Mouse (Mus musculus): Measurements from ENCODE around the gene Slc24a3. TPM values are rescaled to one million over a fixed set of nuclear protein-coding genes. Genes with fewer than 3 reads are reported as not detected.

Slc24a3 gene
- polyA plus RNA-seq, 1 experiment from 2014 or later = 1.8 TPM

DNA sequence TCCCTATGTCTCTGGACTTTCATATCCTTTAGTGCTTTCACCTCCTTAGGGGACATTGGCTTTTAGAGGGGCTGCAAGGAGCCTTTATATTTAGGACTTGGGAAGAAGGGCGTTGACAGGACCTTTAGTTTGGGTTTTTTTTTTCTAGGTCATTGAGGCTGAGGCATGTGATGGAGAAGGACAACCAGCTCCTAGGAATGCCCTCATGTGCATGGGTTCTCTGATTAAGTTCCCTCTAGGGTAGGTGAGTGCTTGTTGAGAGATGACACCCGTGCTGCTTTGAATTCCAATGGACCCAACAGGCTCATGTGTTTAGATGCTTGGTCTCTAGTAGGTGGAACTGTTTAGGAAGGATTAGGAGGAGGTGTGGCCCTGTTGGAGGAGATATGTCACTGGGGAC lies 509.4 kb downstream of the Slc24a3 start:
- Histone ChIP-seq H3K9ac (no peak overlapping the region), H3K9me3 (replicated peaks) (no peaks in the 10 kb centered on the region), H3K4me3 (0 out of 2 replicates have a peak overlapping the region, but pooled peaks have one; percentile 74), H3K4me2 (peak overlapping the region; percentile 86), H3K4me1 (replicated peaks) (peaks cover 20% of the 10 kb centered on the region), H3K27ac (no peak overlapping the region; the same call in 1 of the 2 replicates), H3K27me3 (no peaks in the 10 kb centered on the region), H3K36me3 (no peaks in the 10 kb centered on the region)
- 83% methylated on average over 2 of the region's 2 CpGs for WGBS
- ATAC-seq (replicated peaks; ENCODE audit: insufficient number of reproducible peaks, insufficient read depth, low FRiP score, low read depth) = no peak

GRCm38 (mm10) chr2:145680141-145680540 lies 512.6 kb downstream of the Slc24a3 start:
- H3K4me3 ChIP-seq = no peak overlapping the region
- H3K36me3 ChIP-seq = no peaks in the 10 kb centered on the region
- H3K4me1 ChIP-seq (replicated peaks) = peaks cover 30% of the 10 kb centered on the region
- no peak overlapping the region for H3K9ac ChIP-seq
- no peaks in the 10 kb centered on the region for H3K27me3 ChIP-seq
- WGBS = 80% methylated on average over 2 of the region's 2 CpGs
- no peak for ATAC-seq (replicated peaks; ENCODE audit: insufficient number of reproducible peaks, insufficient read depth, low FRiP score, low read depth)
- H3K9me3 ChIP-seq (replicated peaks) = no peaks in the 10 kb centered on the region
- H3K27ac ChIP-seq = no peak overlapping the region
- no peak overlapping the region for H3K4me2 ChIP-seq

DNA sequence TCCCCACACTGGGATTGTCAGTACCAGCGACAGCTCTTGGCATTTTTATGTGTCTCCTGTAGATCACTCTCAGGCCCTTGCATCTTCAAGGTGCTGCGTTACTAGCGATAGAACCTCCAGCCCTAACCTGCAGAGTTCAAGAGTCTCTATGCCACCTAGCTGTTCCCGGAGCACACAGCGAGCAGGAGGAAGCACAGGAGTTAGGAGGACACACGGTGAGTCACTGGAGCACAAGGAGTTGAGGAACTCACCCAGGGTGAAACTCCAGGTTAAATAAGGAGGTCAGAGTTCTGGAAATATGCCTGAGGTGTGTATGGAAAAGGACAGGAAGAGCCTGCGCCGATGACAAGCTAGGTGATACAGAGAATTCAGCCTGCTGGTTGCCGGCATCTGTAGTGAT lies 513.2 kb downstream of the Slc24a3 start:
- Histone ChIP-seq H3K4me1 (replicated peaks) (peaks cover 30% of the 10 kb centered on the region), H3K4me2 (no peak overlapping the region), H3K27ac (no peak overlapping the region; the same call in 1 of the 2 replicates), H3K9ac (no peak overlapping the region), H3K4me3 (no peak overlapping the region), H3K36me3 (no peaks in the 10 kb centered on the region), H3K27me3 (no peaks in the 10 kb centered on the region), H3K9me3 (replicated peaks) (no peaks in the 10 kb centered on the region)
- no peak for ATAC-seq (replicated peaks; ENCODE audit: insufficient number of reproducible peaks, insufficient read depth, low FRiP score, low read depth)
- WGBS = 68% methylated on average over 9 of the region's 9 CpGs

- Histone ChIP-seq H3K36me3 (no peaks in the 10 kb centered on the region), H3K9me3 (replicated peaks) (no peaks in the 10 kb centered on the region), H3K9ac (no peak overlapping the region), H3K4me3 (no peak overlapping the region), H3K27me3 (no peaks in the 10 kb centered on the region), H3K27ac (no peak overlapping the region), H3K4me2 (no peak overlapping the region), H3K4me1 (replicated peaks) (peaks cover 22% of the 10 kb centered on the region)
- ATAC-seq (replicated peaks; ENCODE audit: insufficient number of reproducible peaks, insufficient read depth, low FRiP score, low read depth) = no peak
- WGBS = 72% methylated on average over 4 of the region's 4 CpGs
Measured at GRCm38 (mm10) chr2:145681626-145682025, 514.1 kb downstream of the Slc24a3 start.

- H3K4me3 ChIP-seq = no peak overlapping the region
- peak overlapping the region; percentile 38; the same call in 1 of the 2 replicates for H3K27ac ChIP-seq
- 0 out of 2 replicates have a peak, but pooled peaks have one; percentile 27 for ATAC-seq (replicated peaks; ENCODE audit: insufficient number of reproducible peaks, insufficient read depth, low FRiP score, low read depth)
- H3K4me1 ChIP-seq (replicated peaks) = peaks cover 20% of the 10 kb centered on the region
- no peaks in the 10 kb centered on the region for H3K9me3 ChIP-seq (replicated peaks)
- 38% methylated on average over 3 of the region's 3 CpGs for WGBS
- H3K36me3 ChIP-seq = no peaks in the 10 kb centered on the region
- no peak overlapping the region for H3K9ac ChIP-seq
- H3K27me3 ChIP-seq = no peaks in the 10 kb centered on the region
- no peak overlapping the region for H3K4me2 ChIP-seq
Measured at GRCm38 (mm10) chr2:145682924-145683323, 515.4 kb downstream of the Slc24a3 start.

DNA sequence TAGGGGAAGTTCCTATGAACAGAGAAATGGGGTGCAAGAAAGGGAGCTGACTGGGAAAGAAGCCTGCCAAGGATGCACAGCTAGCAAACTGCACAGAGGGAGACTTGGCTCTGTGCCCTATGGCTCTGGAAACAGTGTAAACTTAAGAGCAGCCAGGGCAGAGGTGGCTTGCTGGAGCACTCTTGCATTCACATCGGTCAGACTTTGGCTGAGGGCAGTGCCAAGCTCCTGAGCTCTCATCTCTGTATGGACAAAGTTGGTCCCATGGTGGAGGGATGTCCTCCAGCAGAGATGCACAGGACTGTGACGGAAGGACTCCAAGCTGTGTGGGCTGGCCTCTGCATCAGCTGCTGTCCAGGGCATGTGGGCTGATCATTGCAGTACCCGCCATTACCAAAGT lies 516.0 kb downstream of the Slc24a3 start:
- Histone ChIP-seq H3K4me3 (no peak overlapping the region), H3K36me3 (no peaks in the 10 kb centered on the region), H3K4me1 (replicated peaks) (peaks cover 20% of the 10 kb centered on the region), H3K9ac (no peak overlapping the region), H3K27ac (peak overlapping the region; percentile 35; the same call in 1 of the 2 replicates), H3K4me2 (no peak overlapping the region), H3K27me3 (no peaks in the 10 kb centered on the region), H3K9me3 (replicated peaks) (no peaks in the 10 kb centered on the region)
- 45% methylated on average over 3 of the region's 3 CpGs for WGBS
- peak; percentile 37; the same call in 1 of the 2 replicates for ATAC-seq (replicated peaks; ENCODE audit: insufficient number of reproducible peaks, insufficient read depth, low FRiP score, low read depth)

DNA sequence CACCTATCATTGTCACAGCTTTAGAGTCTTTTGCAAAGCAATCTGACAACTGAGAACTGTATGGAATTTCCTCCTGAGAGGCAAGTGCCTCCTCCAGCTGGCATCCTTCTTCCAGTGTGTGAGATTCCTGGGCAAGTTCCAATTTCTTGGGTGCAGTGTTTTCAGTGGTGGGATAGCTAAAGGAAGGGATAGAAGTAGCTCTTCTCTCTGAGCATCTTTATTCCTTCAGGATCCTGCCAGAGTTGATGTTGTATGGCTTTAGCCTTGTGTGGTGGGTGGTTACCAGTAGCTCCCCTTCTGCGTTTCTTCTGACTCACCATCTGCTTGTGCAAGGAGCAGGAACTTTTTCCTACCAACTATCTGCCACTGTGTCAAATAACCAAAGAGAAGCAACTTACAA lies 516.6 kb downstream of the Slc24a3 start:
- Histone ChIP-seq H3K27ac (no peak overlapping the region), H3K9me3 (replicated peaks) (no peaks in the 10 kb centered on the region), H3K4me3 (no peak overlapping the region), H3K27me3 (no peaks in the 10 kb centered on the region), H3K4me2 (no peak overlapping the region), H3K9ac (no peak overlapping the region), H3K36me3 (no peaks in the 10 kb centered on the region), H3K4me1 (replicated peaks) (peaks cover 20% of the 10 kb centered on the region)
- WGBS = 67% methylated on average over 1 of the region's 1 CpGs
- no peak for ATAC-seq (replicated peaks; ENCODE audit: insufficient number of reproducible peaks, insufficient read depth, low FRiP score, low read depth)

DNA sequence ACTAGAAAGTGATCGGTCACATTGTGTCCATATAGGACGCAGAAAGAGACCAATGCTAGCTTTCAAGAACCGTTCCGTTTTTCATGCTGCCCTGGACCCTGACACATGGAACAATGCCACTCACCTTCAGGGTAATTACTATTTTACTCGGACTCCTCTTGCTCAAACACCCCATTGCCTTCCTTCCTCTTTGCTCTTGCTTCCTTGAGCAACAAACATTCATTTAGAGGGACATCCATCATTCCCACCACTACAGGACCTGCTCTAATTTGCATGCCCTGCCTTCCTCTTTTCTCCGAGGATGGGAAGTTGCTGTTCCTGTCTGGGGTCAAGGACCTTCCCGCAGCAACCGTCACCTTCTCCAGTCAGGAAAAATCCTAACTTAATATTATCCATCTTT lies 517.3 kb downstream of the Slc24a3 start:
- Histone ChIP-seq H3K4me2 (no peak overlapping the region), H3K4me3 (no peak overlapping the region), H3K4me1 (replicated peaks) (peaks cover 20% of the 10 kb centered on the region), H3K27ac (no peak overlapping the region), H3K9ac (no peak overlapping the region), H3K27me3 (no peaks in the 10 kb centered on the region), H3K9me3 (replicated peaks) (no peaks in the 10 kb centered on the region), H3K36me3 (no peaks in the 10 kb centered on the region)
- 74% methylated on average over 8 of the region's 8 CpGs for WGBS
- no peak for ATAC-seq (replicated peaks; ENCODE audit: insufficient number of reproducible peaks, insufficient read depth, low FRiP score, low read depth)

GRCm38 (mm10) chr2:145686017-145686416 lies 518.5 kb downstream of the Slc24a3 start:
- H3K36me3 ChIP-seq = no peaks in the 10 kb centered on the region
- no peaks in the 10 kb centered on the region for H3K9me3 ChIP-seq (replicated peaks)
- H3K27me3 ChIP-seq = no peaks in the 10 kb centered on the region
- WGBS = 73% methylated on average over 4 of the region's 4 CpGs
- ATAC-seq (replicated peaks; ENCODE audit: insufficient number of reproducible peaks, insufficient read depth, low FRiP score, low read depth) = no peak
- no peak overlapping the region for H3K4me3 ChIP-seq
- H3K9ac ChIP-seq = no peak overlapping the region
- H3K4me1 ChIP-seq (replicated peaks) = peaks cover 20% of the 10 kb centered on the region
- H3K27ac ChIP-seq = no peak overlapping the region
- no peak overlapping the region for H3K4me2 ChIP-seq

GRCm38 (mm10) chr2:145691367-145692009 lies 523.9 kb downstream of the Slc24a3 start:
- WGBS = 79% methylated on average over 10 of the region's 10 CpGs
- ATAC-seq (replicated peaks; ENCODE audit: insufficient number of reproducible peaks, insufficient read depth, low FRiP score, low read depth) = no peak

More at GRCm38 (mm10) chr2:145691367-145692009, 523.9 kb downstream of the Slc24a3 start:
- no peak overlapping the region for H3K4me3 ChIP-seq
- H3K9me3 ChIP-seq (replicated peaks) = no peaks in the 10 kb centered on the region
- H3K36me3 ChIP-seq = no peaks in the 10 kb centered on the region
- no peak overlapping the region for H3K9ac ChIP-seq
- peaks cover 6% of the 10 kb centered on the region for H3K4me1 ChIP-seq (replicated peaks)
- no peaks in the 10 kb centered on the region for H3K27me3 ChIP-seq
- no peak overlapping the region for H3K4me2 ChIP-seq
- no peak overlapping the region for H3K27ac ChIP-seq
